Mouse (Mus musculus) right cerebral cortex, postnatal 4 days (tissue): ENCODE data around the gene Smim24.

Experiments used
- DNase-seq: peaks from one replicate; pipeline ENCODE4 v3.0.0-alpha.2; 2022

The Smim24 gene

GRCm38 (mm10) chr10:81423476-81424245 is 30.8 kb downstream of the Smim24 start:
- DNase-seq, result peak; percentile 2

GRCm38 (mm10) chr10:81424246-81425051 is 31.6 kb downstream of the Smim24 start:
- peak; percentile 26 for DNase-seq

GRCm38 (mm10) chr10:81425236-81425850 is 32.5 kb downstream of the Smim24 start:
- peak; percentile 6 for DNase-seq

- peak; percentile 58 for DNase-seq
These were observed 33.3 kb downstream of the Smim24 start for GRCm38 (mm10) chr10:81426081-81426671.

GRCm38 (mm10) chr10:81426897-81427296 is 34.0 kb downstream of the Smim24 start:
- peak; percentile 52 for DNase-seq

- DNase-seq, result no peak
These were observed 34.5 kb downstream of the Smim24 start for GRCm38 (mm10) chr10:81427327-81427726.

- DNase-seq, result peak; percentile 23
These were observed 35.1 kb downstream of the Smim24 start for GRCm38 (mm10) chr10:81427804-81428506.

- DNase-seq, result no peak
These were observed 35.6 kb downstream of the Smim24 start for GRCm38 (mm10) chr10:81428507-81428870.

GRCm38 (mm10) chr10:81429092-81429491 is 36.2 kb downstream of the Smim24 start:
- DNase-seq, result peak; percentile 1

- peak; percentile 51 for DNase-seq
These were observed 36.8 kb downstream of the Smim24 start for GRCm38 (mm10) chr10:81429605-81430061.

GRCm38 (mm10) chr10:81430141-81430830 is 37.4 kb downstream of the Smim24 start:
- peak; percentile 80 for DNase-seq

GRCm38 (mm10) chr10:81430831-81431525 is 38.1 kb downstream of the Smim24 start:
- DNase-seq, result peak; percentile 74

- peak; percentile 50 for DNase-seq
These were observed 38.8 kb downstream of the Smim24 start for GRCm38 (mm10) chr10:81431526-81432168.

GRCm38 (mm10) chr10:81432169-81432867 is 39.5 kb downstream of the Smim24 start:
- no peak for DNase-seq

GRCm38 (mm10) chr10:81432868-81433262 is 40.0 kb downstream of the Smim24 start:
- DNase-seq, result peak; percentile 84

- DNase-seq, result peak; percentile 17
These were observed 40.9 kb downstream of the Smim24 start for GRCm38 (mm10) chr10:81433541-81434289.

GRCm38 (mm10) chr10:81434361-81435263 is 41.8 kb downstream of the Smim24 start:
- DNase-seq, result peak; percentile 2

GRCm38 (mm10) chr10:81435436-81435835 is 42.6 kb downstream of the Smim24 start:
- peak; percentile 75 for DNase-seq
